Mouse (Mus musculus): ENCODE results near the gene Peg10. TPM values are rescaled to one million over a fixed set of nuclear protein-coding genes. Genes with fewer than 3 reads are reported as not detected.
"Not testable (repeated sequence)": the region's sequence is repeated elsewhere in the genome, so short reads cannot be mapped to it uniquely, and the experiment has no call there.

Peg10 gene
- polyA plus RNA-seq, 1 experiment from 2014 or later, result 7.0 TPM

DNA sequence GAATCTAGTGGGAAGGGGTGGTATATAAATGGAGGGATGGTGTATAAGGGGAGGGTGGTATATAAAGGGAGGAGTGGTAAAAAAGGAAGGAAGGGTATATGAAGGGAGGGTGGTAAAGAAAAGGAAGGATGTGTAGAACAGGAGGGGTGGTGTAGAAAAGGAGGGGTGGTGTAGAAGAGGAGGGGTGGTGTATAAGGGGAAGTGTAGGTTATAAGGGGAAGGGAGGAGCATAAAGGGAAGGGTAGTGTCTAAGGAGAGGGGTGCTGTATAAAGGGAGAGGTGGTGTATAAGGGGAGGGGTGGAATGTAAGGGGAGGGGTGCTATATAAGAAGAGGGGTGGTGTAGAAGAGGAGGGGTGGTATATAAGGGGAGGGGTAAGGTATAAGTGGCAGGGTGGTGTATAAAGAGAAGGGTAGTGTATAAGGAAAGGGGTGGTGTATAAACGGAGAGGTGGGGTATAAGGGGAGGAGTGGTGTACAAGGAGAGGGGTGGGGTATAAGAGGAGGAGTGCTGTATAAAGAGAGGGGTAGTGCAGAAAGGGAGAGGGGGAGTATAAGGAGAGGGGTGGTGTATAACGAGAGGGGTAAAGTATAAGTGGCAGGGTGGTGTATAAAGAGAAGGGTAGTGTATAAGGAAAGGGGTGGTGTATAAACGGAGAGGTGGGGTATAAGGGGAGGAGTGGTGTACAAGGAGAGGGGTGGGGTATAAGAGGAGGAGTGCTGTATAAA is 14.5 kb downstream of the Peg10 start:
- not testable (repeated sequence) for H3K27me3 ChIP-seq (ENCODE audit: control insufficient read depth, insufficient read depth, low read length); H3K27ac ChIP-seq (ENCODE audit: low read depth, low read length); H3K9me3 ChIP-seq (ENCODE audit: control insufficient read depth, low read length); H3K4me3 ChIP-seq (ENCODE audit: low read depth, low read length); H3K9ac ChIP-seq (replicated peaks; ENCODE audit: low read depth, low read length); H3K36me3 ChIP-seq (ENCODE audit: control insufficient read depth, insufficient read depth, low read length); H3K4me1 ChIP-seq (ENCODE audit: control insufficient read depth, insufficient read depth, low read length); H3K4me2 ChIP-seq (ENCODE audit: low read depth, low read length)
- peak; percentile 25; the same call in 1 of the 2 replicates for ATAC-seq (ENCODE audit: low read depth)
- WGBS, result 37% methylated on average over 3 of the region's 3 CpGs

- WGBS, result 34% methylated on average over 2 of the region's 2 CpGs
- Histone ChIP-seq H3K36me3 (ENCODE audit: control insufficient read depth, insufficient read depth, low read length) (no peaks in the 10 kb centered on the region), H3K4me2 (ENCODE audit: low read depth, low read length) (no peak overlapping the region), H3K27ac (ENCODE audit: low read depth, low read length) (no peak overlapping the region), H3K4me3 (ENCODE audit: low read depth, low read length) (no peak overlapping the region), H3K9ac (replicated peaks; ENCODE audit: low read depth, low read length) (no peak overlapping the region), H3K4me1 (ENCODE audit: control insufficient read depth, insufficient read depth, low read length) (no peaks in the 10 kb centered on the region), H3K27me3 (ENCODE audit: control insufficient read depth, insufficient read depth, low read length) (no peaks in the 10 kb centered on the region), H3K9me3 (ENCODE audit: control insufficient read depth, low read length) (no peaks in the 10 kb centered on the region)
- ATAC-seq (ENCODE audit: low read depth), result peak; percentile 98
These were observed 15.1 kb downstream of the Peg10 start for GRCm38 (mm10) chr6:4762252-4762651.

GRCm38 (mm10) chr6:4796281-4796680 is 49.2 kb downstream of the Peg10 start:
- Histone ChIP-seq H3K27ac (ENCODE audit: low read depth, low read length) (no peak overlapping the region), H3K9me3 (ENCODE audit: control insufficient read depth, low read length) (no peaks in the 10 kb centered on the region), H3K27me3 (ENCODE audit: control insufficient read depth, insufficient read depth, low read length) (no peaks in the 10 kb centered on the region), H3K36me3 (ENCODE audit: control insufficient read depth, insufficient read depth, low read length) (no peaks in the 10 kb centered on the region), H3K4me1 (ENCODE audit: control insufficient read depth, insufficient read depth, low read length) (no peaks in the 10 kb centered on the region), H3K9ac (replicated peaks; ENCODE audit: low read depth, low read length) (no peak overlapping the region), H3K4me3 (ENCODE audit: low read depth, low read length) (no peak overlapping the region), H3K4me2 (ENCODE audit: low read depth, low read length) (no peak overlapping the region)
- no peak for ATAC-seq (ENCODE audit: low read depth)
- 94% methylated on average over 1 of the region's 1 CpGs for WGBS

- H3K4me3 ChIP-seq (ENCODE audit: low read depth, low read length); H3K9ac ChIP-seq (replicated peaks; ENCODE audit: low read depth, low read length); H3K27ac ChIP-seq (ENCODE audit: low read depth, low read length); H3K4me1 ChIP-seq (ENCODE audit: control insufficient read depth, insufficient read depth, low read length); ATAC-seq (ENCODE audit: low read depth); H3K36me3 ChIP-seq (ENCODE audit: control insufficient read depth, insufficient read depth, low read length); H3K9me3 ChIP-seq (ENCODE audit: control insufficient read depth, low read length); H3K4me2 ChIP-seq (ENCODE audit: low read depth, low read length); H3K27me3 ChIP-seq (ENCODE audit: control insufficient read depth, insufficient read depth, low read length): not testable (repeated sequence)
These were observed 50.2 kb downstream of the Peg10 start for GRCm38 (mm10) chr6:4797317-4797716.

DNA sequence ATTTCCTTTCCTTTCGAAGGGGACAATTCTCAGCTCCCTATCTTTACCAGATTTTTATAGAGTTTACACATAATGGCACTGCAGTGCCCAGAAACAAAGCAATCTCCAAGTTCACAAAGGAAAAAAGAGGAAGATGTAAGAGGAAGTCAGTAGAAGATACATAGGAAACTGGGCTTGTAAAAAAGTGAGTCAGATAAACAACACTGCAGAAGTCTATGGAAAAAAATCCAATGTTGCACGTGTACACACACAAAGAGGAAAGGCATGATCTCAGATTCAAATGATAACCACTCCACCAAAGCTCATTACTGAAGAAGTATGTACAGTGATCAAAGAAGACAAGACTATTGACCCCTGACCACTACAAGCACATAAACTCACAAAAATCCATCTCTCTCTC is 51.3 kb downstream of the Peg10 start:
- H3K36me3 ChIP-seq (ENCODE audit: control insufficient read depth, insufficient read depth, low read length), result no peaks in the 10 kb centered on the region
- no peak for ATAC-seq (ENCODE audit: low read depth)
- H3K27me3 ChIP-seq (ENCODE audit: control insufficient read depth, insufficient read depth, low read length), result no peaks in the 10 kb centered on the region
- H3K4me1 ChIP-seq (ENCODE audit: control insufficient read depth, insufficient read depth, low read length), result no peaks in the 10 kb centered on the region
- WGBS, result 82% methylated on average over 2 of the region's 2 CpGs
- no peak overlapping the region for H3K4me2 ChIP-seq (ENCODE audit: low read depth, low read length)
- H3K9me3 ChIP-seq (ENCODE audit: control insufficient read depth, low read length), result no peaks in the 10 kb centered on the region
- no peak overlapping the region for H3K27ac ChIP-seq (ENCODE audit: low read depth, low read length)
- H3K9ac ChIP-seq (replicated peaks; ENCODE audit: low read depth, low read length), result no peak overlapping the region
- H3K4me3 ChIP-seq (ENCODE audit: low read depth, low read length), result no peak overlapping the region

- H3K4me2 ChIP-seq (ENCODE audit: low read depth, low read length), result no peak overlapping the region
- WGBS, result 77% methylated on average over 2 of the region's 2 CpGs
- ATAC-seq (ENCODE audit: low read depth), result no peak
- H3K36me3 ChIP-seq (ENCODE audit: control insufficient read depth, insufficient read depth, low read length), result no peaks in the 10 kb centered on the region
- H3K9me3 ChIP-seq (ENCODE audit: control insufficient read depth, low read length), result no peaks in the 10 kb centered on the region
- no peak overlapping the region for H3K27ac ChIP-seq (ENCODE audit: low read depth, low read length)
- H3K4me3 ChIP-seq (ENCODE audit: low read depth, low read length), result no peak overlapping the region
- H3K27me3 ChIP-seq (ENCODE audit: control insufficient read depth, insufficient read depth, low read length), result no peaks in the 10 kb centered on the region
- H3K4me1 ChIP-seq (ENCODE audit: control insufficient read depth, insufficient read depth, low read length), result no peaks in the 10 kb centered on the region
- H3K9ac ChIP-seq (replicated peaks; ENCODE audit: low read depth, low read length), result no peak overlapping the region
These were observed 52.3 kb downstream of the Peg10 start for GRCm38 (mm10) chr6:4799359-4799758.

DNA sequence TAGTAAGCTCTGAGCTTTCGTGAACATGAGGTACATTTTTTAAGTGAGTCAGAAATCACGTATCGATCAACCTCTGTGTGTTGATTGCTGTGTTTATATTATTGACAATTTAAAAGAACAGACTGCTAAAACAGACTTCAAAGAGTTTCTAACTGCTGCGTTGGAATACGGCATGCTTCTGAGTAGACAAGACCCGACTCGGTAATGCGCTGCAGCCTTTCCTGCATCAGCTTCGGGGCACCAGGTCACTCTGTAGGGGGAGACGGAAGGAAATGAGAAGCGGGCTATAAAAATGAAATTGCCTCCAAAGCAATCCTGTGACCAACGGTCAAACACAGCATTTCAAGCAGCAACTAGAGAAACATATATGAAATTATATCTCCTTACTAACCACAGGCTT is 59.9 kb downstream of the Peg10 start:
- Histone ChIP-seq H3K4me1 (ENCODE audit: control insufficient read depth, insufficient read depth, low read length) (no peaks in the 10 kb centered on the region), H3K9ac (replicated peaks; ENCODE audit: low read depth, low read length) (no peak overlapping the region), H3K9me3 (ENCODE audit: control insufficient read depth, low read length) (no peaks in the 10 kb centered on the region), H3K27ac (ENCODE audit: low read depth, low read length) (no peak overlapping the region), H3K36me3 (ENCODE audit: control insufficient read depth, insufficient read depth, low read length) (no peaks in the 10 kb centered on the region), H3K4me3 (ENCODE audit: low read depth, low read length) (no peak overlapping the region), H3K4me2 (ENCODE audit: low read depth, low read length) (no peak overlapping the region), H3K27me3 (ENCODE audit: control insufficient read depth, insufficient read depth, low read length) (no peaks in the 10 kb centered on the region)
- no peak for ATAC-seq (ENCODE audit: low read depth)
- WGBS, result 67% methylated on average over 12 of the region's 12 CpGs

Other genes with a start within 250 kb of the Peg10 start
- 7.8 and 262 TPM in 2 replicates for gene Col1a2, start 242.5 kb upstream of the Peg10 start, polyA plus RNA-seq (2014; fragmentation: Nextera tagmentation; extraction: Ambion mirVana)
- gene Casd1, start 146.5 kb upstream of the Peg10 start, polyA plus RNA-seq (2014; fragmentation: Nextera tagmentation; extraction: Ambion mirVana), result 56.7 and 58.6 TPM in 2 replicates
- gene Sgce, start 99 bp upstream of the Peg10 start, polyA plus RNA-seq (2014; fragmentation: Nextera tagmentation; extraction: Ambion mirVana), result 46.0 and 48.4 TPM in 2 replicates
- gene Ppp1r9a, start 155.6 kb downstream of the Peg10 start, polyA plus RNA-seq (2014; fragmentation: Nextera tagmentation; extraction: Ambion mirVana), result 47.2 and 63.6 TPM in 2 replicates

Data from neural tube, embryonic 14.5 days (tissue).